Comparison of ENCODE assay signal across 17 mouse cellular contexts in genomic region chr1:151497942-151498341, GRCm38 (mm10).
"Had no signal": no experiment of that assay in that cellular context is flagged by ENCODE, and none has a peak within 500 bp of the region (broad histone marks: within the 10 kb centered on the region; RNA-seq: fewer than 3 reads in every experiment).

No protein-coding gene starts in this region.

- H3K4me3 ChIP-seq: liver, embryonic 12.5 days; midbrain, embryonic 15.5 days had no signal

- H3K4me2 ChIP-seq: midbrain, embryonic 11.5 days had no signal

- ATAC-seq: liver, embryonic 12.5 days; midbrain, embryonic 15.5 days had no signal

- H3K9ac ChIP-seq: limb, embryonic 15.5 days; liver, embryonic 12.5 days; lung, embryonic 14.5 days; midbrain, embryonic 15.5 days had no signal

- H3K36me3 ChIP-seq: limb, embryonic 15.5 days; liver, embryonic 12.5 days; midbrain, embryonic 15.5 days had no signal

- DNase-seq: kidney, postnatal 36 days; layer of hippocampus, adult 9-11 months; layer of hippocampus, postnatal 36 days; lung, embryonic 14.5 days; lung, postnatal 10 days; lung, postnatal 4 days; retina, postnatal 1 day; right cerebral cortex, postnatal 4 days; spleen, adult 18-20 months; thymus, adult 2 months; thymus, postnatal 25 days had no signal

- H3K9me3 ChIP-seq: limb, embryonic 15.5 days; liver, embryonic 12.5 days; megakaryocyte, embryonic 14.5 days; midbrain, embryonic 15.5 days had no signal

- H3K27ac ChIP-seq: kidney, postnatal 0 days; limb, embryonic 15.5 days; liver, embryonic 12.5 days; midbrain, embryonic 15.5 days had no signal

- H3K27me3 ChIP-seq: limb, embryonic 15.5 days; liver, embryonic 12.5 days; megakaryocyte, embryonic 14.5 days; midbrain, embryonic 15.5 days had no signal
